Mouse (Mus musculus) erythroblast, adult 5-6 weeks (primary cell): ENCODE results near the gene Ak2. TPM values are rescaled to one million over a fixed set of nuclear protein-coding genes. Genes with fewer than 3 reads are reported as not detected.
A peak's percentile ranks its signal among the peaks of the same experiment; 100 is the strongest.

Source experiments
- ATAC-seq: replicated peaks from 2 replicates; pipeline ENCODE4 v1.8.0; 2016; ENCODE audit warnings: moderate number of reproducible peaks, mild to moderate bottlenecking, moderate TSS enrichment, inconsistent platforms; ENCODE audit not compliant: poor library complexity, low FRiP score, severe bottlenecking
- total RNA-seq, 2 experiments: library from RNA; stranded (forward) in 1 of 2; stranded (reverse) in 1 of 2; fragments of 150-400 nt in 1 of 2; fragments of 200-764, 138-1000 nt in 1 of 2; gene quantifications; 2 replicates each; pipeline versions ENCODE4 v1.2.3 to v1.2.4; 2015 to 2017; ENCODE audit warnings: low replicate concordance in 2 of 2

Gene Ak2
- total RNA-seq, 2 experiments from 2014 or later: 15.4 to 28.7 TPM

- no peak for ATAC-seq
Observed at GRCm38 (mm10) chr4:128970417-128970807, 21.3 kb upstream of the Ak2 start.

GRCm38 (mm10) chr4:128971065-128971694 lies 20.6 kb upstream of the Ak2 start:
- ATAC-seq: peak; percentile 78

DNA sequence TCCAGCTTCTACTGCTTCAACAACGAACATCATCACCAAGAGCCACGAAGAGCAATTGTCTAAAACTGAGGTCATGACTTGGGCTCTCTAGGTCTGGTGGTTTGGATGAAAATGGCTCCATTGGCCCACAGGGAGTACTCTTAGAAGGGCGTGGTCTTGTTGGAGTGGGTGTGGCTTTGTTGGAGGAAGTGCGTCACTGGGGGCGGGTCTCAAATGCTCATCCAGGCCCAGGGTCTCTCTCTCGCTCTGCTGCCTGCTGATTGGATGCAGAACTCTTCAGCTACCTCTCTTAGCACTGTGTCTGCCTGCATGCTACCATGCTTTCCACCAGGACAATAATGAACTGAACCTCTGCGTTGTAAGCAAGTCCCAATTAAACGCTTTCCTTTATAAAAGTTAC lies 17.1 kb upstream of the Ak2 start:
- no peak for ATAC-seq

DNA sequence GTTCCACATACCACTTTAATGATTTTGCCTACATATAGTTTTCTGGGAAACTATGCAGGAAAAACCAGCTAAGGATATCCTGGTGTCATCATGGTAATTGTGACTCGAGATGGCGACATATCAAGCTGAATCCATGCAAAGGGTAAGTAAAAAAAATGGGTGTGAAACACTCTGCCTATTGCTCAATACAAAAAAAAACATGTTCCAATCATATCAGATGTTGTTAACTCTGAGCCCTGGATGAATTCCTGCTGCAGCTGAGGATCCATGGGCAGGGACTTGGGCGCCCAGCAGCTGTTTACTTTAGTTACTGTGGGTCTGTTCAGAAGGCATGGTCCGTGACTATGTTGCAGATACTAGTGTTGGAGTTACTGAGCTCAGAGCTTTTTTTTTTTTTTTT lies 15.2 kb upstream of the Ak2 start:
- no peak for ATAC-seq

GRCm38 (mm10) chr4:128977217-128977616 lies 14.5 kb upstream of the Ak2 start:
- no peak for ATAC-seq

DNA sequence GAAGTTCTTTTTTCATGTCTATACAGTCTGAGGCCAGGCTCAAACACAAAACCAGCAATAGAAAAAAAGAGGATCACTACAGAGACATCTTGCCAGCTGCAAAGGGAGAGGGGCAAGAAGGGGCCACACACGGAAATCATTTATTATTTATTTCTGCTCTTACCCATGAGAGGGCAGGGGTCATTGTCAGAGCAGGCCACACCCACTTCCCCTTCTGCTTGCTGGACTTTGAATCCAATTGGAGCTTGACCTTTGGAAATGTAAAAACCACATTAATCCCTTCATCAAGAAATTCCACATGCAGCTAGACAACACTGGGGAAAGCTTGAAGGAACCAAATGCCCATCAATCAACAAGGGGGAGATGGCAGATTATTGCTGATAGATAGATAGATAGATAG lies 13.1 kb upstream of the Ak2 start:
- ATAC-seq: no peak

GRCm38 (mm10) chr4:128980890-128981832 lies 10.6 kb upstream of the Ak2 start:
- no peak for ATAC-seq

DNA sequence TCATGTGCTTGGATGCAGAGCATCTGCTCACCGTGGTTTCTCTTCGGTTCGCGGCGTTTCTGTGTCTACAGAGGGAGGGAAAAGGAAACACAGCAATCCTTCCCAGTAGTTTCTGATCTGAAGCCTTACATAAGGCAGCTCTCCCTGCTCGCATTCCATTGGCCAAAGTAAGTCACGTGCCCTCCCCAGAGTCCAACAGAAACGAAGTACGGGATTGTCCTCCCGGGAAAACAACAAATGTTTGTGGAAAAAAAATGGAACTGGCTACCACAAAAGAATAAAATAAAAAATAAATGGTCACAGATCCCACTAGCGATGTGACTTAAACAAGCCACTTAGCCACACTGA lies 10.0 kb upstream of the Ak2 start:
- no peak for ATAC-seq

DNA sequence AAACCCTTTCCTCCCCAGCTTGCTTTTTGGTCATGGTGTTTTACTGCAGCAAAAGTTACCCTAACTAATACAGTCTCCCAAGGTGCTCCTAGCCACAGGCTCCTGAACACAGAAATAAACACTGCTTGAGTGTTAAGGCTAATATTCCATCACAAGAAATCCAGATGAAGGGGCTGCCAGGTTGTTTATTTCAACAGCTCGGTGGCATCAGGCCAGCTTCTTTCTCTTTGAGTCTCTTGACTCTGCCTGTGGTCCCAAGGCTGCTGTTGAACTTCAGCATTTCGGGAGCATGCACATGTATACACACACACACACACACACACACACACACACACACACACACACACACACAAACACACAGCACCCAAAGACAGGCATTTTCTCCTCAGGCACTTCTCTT lies 8.6 kb upstream of the Ak2 start:
- ATAC-seq: no peak

DNA sequence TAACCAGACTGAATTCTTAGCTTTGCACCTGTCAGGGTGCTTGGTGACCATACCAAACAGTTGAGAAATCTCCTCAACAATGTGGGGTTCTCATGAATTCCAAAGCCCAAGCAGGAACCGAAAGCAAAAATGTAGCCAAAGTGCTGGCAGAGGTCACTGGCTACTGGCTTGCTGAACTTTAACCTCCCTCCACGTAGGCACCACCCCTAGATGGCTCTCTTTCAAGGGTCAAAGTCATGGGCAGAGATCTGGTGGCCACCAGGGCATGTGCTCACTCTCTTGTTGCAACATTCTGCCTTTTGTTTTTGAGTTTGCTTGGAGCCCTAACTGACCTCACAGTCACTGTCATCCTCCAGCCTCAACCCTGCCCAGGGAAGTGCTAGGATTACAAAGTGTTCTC lies 8.1 kb upstream of the Ak2 start:
- no peak for ATAC-seq

- no peak for ATAC-seq
Observed at GRCm38 (mm10) chr4:128984600-128984999, 7.2 kb upstream of the Ak2 start.

DNA sequence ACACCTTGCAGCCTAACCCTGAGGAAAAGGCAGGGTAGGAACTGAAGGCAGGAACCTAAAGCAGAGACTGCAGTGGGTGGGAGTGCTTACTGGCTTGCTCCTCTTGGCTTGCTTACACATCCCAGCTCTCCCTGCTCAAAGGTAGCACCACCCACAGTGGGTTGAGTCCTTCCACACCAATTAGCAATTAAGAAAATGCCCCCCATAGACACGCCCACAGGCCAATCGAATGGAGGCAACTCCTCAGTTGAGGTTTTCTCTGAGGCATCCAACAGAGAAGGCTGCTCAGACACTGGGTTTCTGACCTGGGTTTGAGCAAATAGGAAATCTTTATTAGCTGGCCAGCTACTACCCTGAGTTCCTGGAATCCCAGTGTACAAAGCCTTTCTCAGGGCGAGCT lies 2.8 kb upstream of the Ak2 start:
- ATAC-seq: no peak

- no peak for ATAC-seq
Observed at GRCm38 (mm10) chr4:128989678-128990077, 2.1 kb upstream of the Ak2 start.

GRCm38 (mm10) chr4:128992176-128992575 lies 418 bp downstream of the Ak2 start:
- no peak for ATAC-seq

- peak; percentile 94 for ATAC-seq
Observed at GRCm38 (mm10) chr4:128993025-128993662, 1.4 kb downstream of the Ak2 start.

DNA sequence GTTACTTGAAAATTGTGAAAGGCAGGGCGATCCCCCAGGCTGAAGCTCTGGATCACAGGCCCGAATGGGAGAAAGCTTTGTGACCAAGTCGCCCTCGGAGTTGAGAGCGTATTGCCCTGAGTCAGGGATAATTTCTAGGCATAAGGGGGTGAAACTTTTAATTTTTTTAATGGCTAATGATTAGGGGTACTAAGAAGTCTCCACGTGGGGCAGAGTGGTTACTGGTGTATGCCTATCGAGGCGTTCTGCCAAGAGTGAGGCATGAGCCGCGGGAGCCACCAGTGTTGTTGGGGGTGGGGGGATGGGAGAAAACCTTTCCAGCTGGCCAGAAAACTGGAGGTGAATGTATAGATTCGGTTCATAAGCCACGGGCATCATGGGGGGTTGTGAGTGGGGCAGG lies 1.9 kb downstream of the Ak2 start:
- 0 out of 2 replicates have a peak, but pooled peaks have one; percentile 10 for ATAC-seq

- no peak for ATAC-seq
Observed at GRCm38 (mm10) chr4:128995238-128995637, 3.5 kb downstream of the Ak2 start.

- ATAC-seq: peak; percentile 61
Observed at GRCm38 (mm10) chr4:128997258-128997657, 5.5 kb downstream of the Ak2 start.

DNA sequence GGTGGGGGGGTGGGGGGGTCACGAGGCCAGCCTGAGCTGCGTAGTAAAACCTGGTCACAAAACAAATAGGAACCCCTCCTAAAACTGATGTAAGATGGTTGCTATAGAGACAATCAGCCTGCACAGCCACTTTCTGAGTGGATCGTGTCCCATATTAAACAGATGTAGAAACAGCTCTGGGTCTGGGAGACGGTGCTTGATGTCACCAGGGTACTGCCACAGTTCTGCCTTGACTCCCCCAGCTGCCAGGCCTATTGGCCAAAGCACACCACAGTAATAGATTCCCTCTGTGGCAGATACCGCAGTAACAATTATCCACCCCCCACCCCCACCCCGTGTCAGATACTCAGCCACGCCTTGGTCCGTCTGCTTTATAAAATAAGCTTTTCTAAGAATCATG lies 6.6 kb downstream of the Ak2 start:
- no peak for ATAC-seq

- ATAC-seq: no peak
Observed at GRCm38 (mm10) chr4:129000786-129001185, 9.0 kb downstream of the Ak2 start.

- ATAC-seq: no peak
Observed at GRCm38 (mm10) chr4:129003720-129004119, 12.0 kb downstream of the Ak2 start.
